Mouse (Mus musculus) left cerebral cortex, adult 8-10 months (tissue): ENCODE measurements at regions not wholly inside any gene's neighbourhood (a gene's known extent, or its start where the extent isn't known, plus 50 kb on each side); places are given as distances from the start of the nearest gene placed in this dataset.
A peak's percentile ranks its signal among the peaks of the same experiment; 100 is the strongest.

Experiments
- DNase-seq, 2 experiments: peaks; one replicate each; pipeline ENCODE4 v3.0.0; 2022; ENCODE audit warnings: low spot score in 2 of 2

GRCm38 (mm10) chr2:128473241-128473954 lies 117.6 kb upstream of the Spdye4c start:
- DNase-seq = no peak

DNA sequence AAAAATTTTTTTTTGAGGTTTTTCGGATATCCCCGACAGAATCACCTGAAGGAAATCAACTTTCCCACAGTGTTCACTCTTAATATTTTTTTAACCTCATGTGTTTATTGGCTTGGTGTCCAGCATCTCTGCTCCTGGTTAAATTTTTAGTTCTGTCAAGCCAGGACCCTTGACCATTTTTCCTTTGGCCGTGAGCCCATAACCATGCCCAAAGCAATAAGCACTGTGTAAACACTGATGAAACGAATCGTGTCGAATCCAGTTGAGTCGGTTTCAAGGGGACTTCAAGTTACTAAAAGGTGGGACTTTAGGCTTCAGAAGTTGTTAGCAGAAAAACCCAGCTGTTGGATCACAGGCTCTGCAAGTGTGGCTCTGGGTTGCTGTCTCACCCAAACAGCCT lies 117.0 kb upstream of the Spdye4c start:
- no peak for DNase-seq

DNA sequence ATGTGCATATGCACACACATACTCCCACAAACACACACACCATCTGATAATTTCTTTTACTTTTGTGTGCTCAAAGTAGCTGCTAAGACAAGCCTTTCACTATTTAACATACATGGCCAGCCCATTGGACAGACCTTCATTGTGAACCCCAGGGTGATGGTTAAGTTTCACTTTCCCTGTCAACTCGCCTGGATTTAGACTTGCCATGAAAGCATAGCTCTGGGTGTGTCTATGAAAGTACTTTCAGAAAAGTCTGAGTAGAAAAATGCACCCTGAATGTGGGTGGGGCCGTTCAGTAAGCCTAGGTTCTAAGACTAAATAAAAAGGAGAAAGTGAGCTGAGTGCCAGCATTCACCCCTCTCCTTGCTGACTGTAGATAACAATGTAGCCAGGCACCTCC lies 113.8 kb upstream of the Spdye4c start:
- no peak for DNase-seq

DNA sequence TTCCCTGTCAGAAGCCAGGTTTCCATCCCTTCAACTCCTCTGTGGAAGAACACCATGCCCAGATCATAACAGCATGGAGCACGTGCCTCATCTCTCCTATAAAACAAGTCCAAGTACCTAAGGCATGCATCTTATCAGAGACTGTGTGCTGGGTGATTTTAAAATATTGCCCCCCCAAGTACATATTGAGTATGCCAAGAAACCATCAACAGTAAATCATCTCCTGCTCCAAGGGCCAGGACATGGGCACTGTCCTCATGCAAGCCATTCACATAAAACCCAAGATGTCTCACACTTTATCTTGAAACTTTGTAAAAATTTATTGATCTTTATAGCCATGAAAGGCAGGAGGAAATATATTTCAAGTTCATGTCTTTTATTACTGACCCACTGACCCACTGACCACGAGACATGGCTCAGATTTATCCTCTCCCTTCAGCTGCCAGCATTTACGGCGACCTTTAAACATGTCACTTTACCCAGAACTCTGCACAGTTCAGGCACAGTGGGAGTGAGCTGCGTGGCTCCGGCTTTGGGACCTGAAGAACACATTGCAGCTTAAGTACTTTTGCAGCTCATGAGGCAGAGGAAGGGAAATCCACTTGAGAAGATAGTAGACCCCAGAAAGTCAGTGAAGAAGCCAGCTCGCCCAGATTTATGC lies 99.7 kb upstream of the Spdye4c start:
- no peak for DNase-seq

DNA sequence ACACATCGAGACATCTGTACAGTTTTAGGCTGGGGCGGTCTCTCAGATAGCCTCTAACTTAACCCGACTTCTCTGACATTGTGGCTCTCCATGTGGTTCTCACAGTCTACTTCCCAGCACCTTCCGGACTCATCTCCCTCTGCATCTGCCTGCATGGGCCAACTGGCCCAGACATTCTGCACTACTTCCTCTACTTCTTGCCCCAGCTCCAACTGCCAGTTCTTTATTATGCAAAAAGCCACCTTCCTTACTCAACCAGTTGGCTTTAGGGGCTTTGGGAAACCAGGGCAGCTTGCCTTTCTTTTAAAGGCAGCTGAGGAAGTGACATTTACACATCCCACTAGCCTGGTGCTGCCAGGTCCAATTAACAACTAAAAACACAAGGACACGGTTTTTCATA lies 97.1 kb upstream of the Spdye4c start:
- DNase-seq = no peak

DNA sequence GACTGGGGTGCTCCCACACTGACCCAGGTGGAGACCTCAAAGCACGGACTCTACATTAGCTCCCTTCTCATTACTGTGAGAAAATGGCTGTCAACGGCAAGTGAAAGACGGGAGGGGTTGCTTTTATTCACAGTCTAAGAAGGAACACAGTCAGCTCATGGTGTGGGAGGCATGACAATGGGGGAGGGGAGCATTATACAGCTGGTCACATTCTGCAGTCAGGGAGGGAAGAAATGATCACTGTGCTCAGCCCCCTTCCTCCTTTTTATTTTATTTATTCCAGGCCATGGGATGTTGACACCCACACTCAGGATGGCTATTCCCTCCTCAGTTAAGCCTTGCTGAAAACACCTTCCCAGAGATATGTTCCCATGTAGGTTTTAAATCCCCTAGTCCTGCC lies 93.1 kb upstream of the Spdye4c start:
- DNase-seq = peak in 1 of 2 experiments; percentile 25

DNA sequence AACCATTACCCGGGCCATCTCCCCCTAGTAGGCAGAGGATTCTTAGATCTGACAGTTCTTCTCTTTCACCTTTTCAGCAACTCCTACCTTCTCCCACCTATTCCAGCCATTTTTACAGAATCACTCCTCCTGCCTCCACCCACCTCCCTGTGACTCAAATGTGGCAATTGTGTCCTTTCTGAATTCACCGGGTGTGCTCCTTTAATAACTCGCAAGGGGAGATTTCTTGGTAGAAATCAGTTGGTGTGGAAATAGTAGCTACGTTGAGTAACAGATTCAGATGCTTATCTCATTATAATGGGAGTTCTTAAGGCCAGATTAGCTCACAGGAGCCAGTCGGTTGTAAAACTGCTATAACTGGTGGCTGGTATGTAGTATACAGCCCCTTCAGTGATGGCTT lies 92.4 kb upstream of the Spdye4c start:
- peak in 1 of 2 experiments; percentile 33 for DNase-seq

GRCm38 (mm10) chr2:128499575-128500184 lies 91.3 kb upstream of the Spdye4c start:
- DNase-seq = no peak

DNA sequence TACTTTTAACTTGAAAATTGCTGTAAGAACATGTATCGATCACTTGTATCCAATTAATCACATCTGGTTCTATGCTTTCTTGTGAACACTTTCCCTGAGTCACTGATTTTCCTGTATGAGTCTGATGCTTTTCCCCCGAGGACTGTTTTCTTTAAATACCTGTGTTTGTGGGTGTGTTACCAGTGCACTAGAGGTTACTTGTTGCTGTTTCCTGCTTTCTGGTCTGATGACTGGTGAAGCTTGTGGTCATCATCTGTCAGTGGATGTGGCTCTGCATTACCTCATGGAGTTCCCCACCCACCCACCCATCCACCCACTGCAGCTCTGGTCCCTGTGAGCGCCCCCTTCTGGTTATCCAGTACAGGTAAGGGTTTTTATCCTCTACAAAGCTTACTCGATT lies 88.3 kb upstream of the Spdye4c start:
- no peak for DNase-seq

- DNase-seq = no peak
Observed at GRCm38 (mm10) chr2:128503136-128503935, 87.7 kb upstream of the Spdye4c start.

DNA sequence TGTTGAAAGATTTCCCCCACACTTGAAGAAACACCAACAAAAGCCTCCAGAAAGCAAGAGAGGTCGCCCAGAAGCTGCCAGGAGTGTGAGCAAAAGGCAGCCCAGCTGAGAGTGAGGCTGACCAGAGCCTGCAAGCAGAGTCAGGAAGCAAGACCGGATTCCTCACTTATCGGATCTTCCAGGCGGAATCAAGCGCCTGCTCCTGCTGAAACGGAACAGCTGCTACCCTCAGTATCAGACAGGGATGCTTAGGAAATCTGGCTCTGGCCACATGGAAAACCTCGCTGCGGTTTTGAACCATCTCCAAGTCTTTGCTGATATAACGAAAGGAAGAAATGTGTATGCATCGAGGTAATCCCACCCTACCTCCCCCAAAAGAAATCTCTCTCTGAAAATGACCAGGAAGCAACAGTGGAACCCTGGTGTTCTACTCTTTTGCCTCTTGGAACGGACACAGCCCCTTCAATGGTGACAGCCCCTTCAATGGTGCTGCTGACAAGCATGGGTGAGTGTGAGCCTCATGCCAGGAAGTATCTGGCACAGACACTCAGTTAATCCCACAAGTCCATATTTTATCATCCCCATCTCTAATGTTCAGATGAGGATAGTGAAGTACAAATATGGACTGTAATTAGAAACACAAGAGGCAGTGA lies 83.3 kb upstream of the Spdye4c start:
- DNase-seq = no peak

GRCm38 (mm10) chr2:128508244-128508605 lies 82.8 kb upstream of the Spdye4c start:
- DNase-seq = no peak

DNA sequence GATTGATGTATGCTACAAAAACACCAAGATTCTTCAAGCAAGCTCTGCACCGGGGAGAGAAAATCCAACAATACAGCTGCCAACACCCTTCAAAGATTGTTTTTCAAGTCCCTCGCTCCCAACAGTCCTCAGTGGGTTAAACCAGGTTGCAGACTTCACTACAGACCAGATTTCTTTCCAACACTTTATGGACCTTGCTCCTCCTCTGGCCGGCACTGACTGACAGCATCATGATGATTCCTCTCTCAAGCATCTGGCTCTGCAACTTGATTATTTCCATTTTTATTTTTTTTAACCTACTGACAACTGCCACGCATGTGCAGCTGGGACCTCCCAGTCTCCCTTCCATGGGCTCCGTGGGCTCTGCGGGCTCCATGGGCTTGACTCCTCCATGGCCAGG lies 79.7 kb upstream of the Spdye4c start:
- DNase-seq = no peak

DNA sequence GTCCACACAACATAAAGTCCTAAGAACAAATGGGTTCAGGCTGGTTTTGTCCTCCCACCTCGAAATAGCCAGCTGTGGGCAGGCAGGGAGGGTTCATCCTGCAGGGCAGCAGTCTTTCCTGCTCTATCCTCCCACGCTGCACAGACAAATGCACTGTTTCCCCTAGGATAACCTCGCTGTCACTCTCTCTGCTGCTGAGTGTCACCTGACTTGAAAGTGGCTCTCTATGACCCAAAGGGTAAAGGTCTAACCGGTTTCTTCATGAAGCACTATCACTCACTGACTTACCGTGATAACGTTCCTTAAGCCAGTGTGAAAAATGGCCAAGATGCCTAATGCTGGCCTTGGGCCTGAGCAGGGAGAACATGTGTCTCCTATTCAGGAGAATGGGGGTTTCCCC lies 78.2 kb upstream of the Spdye4c start:
- DNase-seq = no peak

DNA sequence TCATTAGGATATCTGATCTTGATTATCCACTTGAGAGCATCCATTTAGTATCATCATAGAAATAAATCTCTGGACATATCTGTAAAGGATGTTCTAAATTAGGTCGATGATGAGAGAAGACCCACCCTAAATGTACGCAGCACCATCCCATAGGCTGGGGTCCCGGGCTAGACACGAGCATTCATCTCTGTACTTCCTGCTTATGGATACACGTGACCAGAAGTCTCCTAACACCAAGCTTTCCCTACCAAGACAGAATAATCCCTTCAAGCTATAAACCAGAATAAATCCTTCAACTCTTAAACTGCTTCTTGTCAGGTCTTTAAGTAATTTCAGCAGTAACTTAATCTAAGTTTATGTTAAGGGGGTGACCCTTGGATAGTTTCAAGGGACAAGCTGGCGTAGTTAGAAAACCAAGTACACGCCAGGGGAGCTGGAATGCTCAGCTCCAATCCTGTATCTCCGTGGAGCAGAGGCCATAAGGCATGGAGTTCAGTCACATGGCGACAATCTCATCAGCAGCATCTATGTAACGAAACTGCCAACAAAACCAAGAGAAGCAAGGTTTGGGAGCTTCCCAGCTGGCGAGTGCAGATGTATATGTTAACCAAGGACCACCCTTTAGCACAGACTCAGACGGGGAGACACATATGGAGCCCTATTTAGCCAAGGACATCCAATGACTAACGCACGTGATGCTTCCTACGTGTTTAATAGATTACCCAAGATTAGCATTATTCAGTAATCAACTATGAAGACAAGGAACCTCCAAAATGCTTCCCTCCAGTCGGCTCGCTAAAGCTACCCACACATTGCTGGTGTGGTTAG lies 76.3 kb upstream of the Spdye4c start:
- no peak for DNase-seq

DNA sequence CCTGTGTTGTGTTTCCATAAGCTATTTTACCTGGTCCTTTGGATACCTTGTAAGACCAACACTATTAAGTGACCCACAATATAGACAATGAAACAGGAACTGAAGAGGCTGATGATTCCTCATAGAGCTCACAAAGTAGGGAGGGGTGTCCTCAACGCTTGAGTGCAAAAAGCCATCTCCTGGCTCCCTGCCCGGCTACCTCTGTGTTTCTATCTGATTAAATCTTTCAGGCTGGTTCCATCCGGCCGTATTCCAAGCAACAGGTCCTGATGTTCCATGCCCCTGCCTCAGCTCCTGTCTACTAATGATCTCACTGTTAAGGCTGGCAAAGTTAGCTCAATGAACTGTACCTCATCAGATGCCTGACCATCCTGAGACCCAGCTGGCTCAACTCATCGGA lies 75.3 kb upstream of the Spdye4c start:
- DNase-seq = no peak

DNA sequence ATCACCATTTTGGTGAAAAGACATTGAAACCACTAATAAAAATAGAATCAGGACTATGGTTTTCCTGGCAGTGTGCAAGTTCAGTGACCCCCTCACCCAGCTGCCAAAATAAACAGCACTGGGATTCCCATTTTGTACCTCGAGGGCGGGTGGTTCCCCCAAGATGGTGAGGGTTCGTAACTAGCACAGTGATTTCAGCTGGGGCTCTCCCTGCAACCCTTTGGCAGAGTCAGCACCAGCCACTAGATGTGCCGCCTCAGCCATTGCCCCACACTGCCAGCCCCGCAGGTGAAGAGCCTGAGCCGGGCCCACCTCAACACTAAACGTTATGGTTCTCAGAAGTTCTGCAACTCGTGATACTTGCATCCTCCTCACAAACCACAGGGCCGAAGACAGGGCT lies 74.3 kb upstream of the Spdye4c start:
- no peak for DNase-seq

- no peak for DNase-seq
Observed at GRCm38 (mm10) chr2:128518142-128518541, 72.9 kb upstream of the Spdye4c start.

- no peak for DNase-seq
Observed at GRCm38 (mm10) chr2:128521701-128522443, 69.1 kb upstream of the Spdye4c start.
